9 mouse cellular contexts compared by ENCODE assay signal in genomic region chr4:122996618-122997381, GRCm38 (mm10). TPM values are rescaled to one million over a fixed set of nuclear protein-coding genes. Genes with fewer than 3 reads are reported as not detected.
DNase-seq lines count a peak whose midpoint lies in the region; ATAC-seq lines count a peak whose summit lies in the region.
"Had no signal": no experiment of that assay in that cellular context is flagged by ENCODE, and none has a peak within 500 bp of the region (broad histone marks: within the 10 kb centered on the region; RNA-seq: fewer than 3 reads in every experiment).

No protein-coding gene starts in this region.

- peak overlapping the region; percentile 84 for H3K4me3 ChIP-seq in embryonic facial prominence, embryonic 10.5 days
- peak overlapping the region; percentile 87 for H3K4me3 ChIP-seq in hindbrain, embryonic 13.5 days
- peak overlapping the region; percentile 63 for H3K4me3 ChIP-seq in liver, embryonic 16.5 days (ENCODE audit: low read depth, low read length)
- H3K4me3 ChIP-seq in neural tube, embryonic 12.5 days, result peak overlapping the region; percentile 88

- peaks cover 56% of the 10 kb centered on the region for H3K4me1 ChIP-seq in embryonic facial prominence, embryonic 10.5 days
- peaks cover 59% of the 10 kb centered on the region for H3K4me1 ChIP-seq in hindbrain, embryonic 13.5 days (replicated peaks)
- peaks cover 4% of the 10 kb centered on the region for H3K4me1 ChIP-seq in liver, embryonic 16.5 days (ENCODE audit: control insufficient read depth, low read depth, low read length)
- peaks cover 30% of the 10 kb centered on the region for H3K4me1 ChIP-seq in neural tube, embryonic 12.5 days

- H3K36me3 ChIP-seq in embryonic facial prominence, embryonic 10.5 days (replicated peaks), result peaks cover 22% of the 10 kb centered on the region
- H3K36me3 ChIP-seq in hindbrain, embryonic 13.5 days, result peaks cover 17% of the 10 kb centered on the region
- H3K36me3 ChIP-seq in liver, embryonic 16.5 days (ENCODE audit: control insufficient read depth, insufficient read depth), result no peaks in the 10 kb centered on the region
- peaks cover 17% of the 10 kb centered on the region for H3K36me3 ChIP-seq in neural tube, embryonic 12.5 days

- H3K4me2 ChIP-seq in hindbrain, embryonic 13.5 days, result peak overlapping the region; percentile 83
- H3K4me2 ChIP-seq in liver, embryonic 16.5 days (ENCODE audit: low read depth, low read length), result peak overlapping the region; percentile 73
- peak overlapping the region; percentile 80 for H3K4me2 ChIP-seq in neural tube, embryonic 12.5 days (replicated peaks)

- DNase-seq in cerebellum, postnatal 25 days, result peak; percentile 23 to 30
- DNase-seq in cerebellum, adult 9-10 months, result no peak
- peak; percentile 69 to 73 for DNase-seq in B cell, adult 2 months
- peak; percentile 71 for DNase-seq in embryonic facial prominence, embryonic 10.5 days (ENCODE audit: low spot score)
- no peak for DNase-seq in adipocyte (ENCODE audit: low spot score)

- peak overlapping the region; percentile 93 for H3K9ac ChIP-seq in hindbrain, embryonic 13.5 days
- peak overlapping the region; percentile 49 for H3K9ac ChIP-seq in liver, embryonic 16.5 days (ENCODE audit: low read depth, low read length)
- H3K9ac ChIP-seq in neural tube, embryonic 12.5 days, result peak overlapping the region; percentile 93

- no peaks in the 10 kb centered on the region for H3K9me3 ChIP-seq in embryonic facial prominence, embryonic 10.5 days
- no peaks in the 10 kb centered on the region for H3K9me3 ChIP-seq in hindbrain, embryonic 13.5 days
- H3K9me3 ChIP-seq in liver, embryonic 16.5 days (replicated peaks; ENCODE audit: control insufficient read depth, low read length), result no peaks in the 10 kb centered on the region
- no peaks in the 10 kb centered on the region for H3K9me3 ChIP-seq in neural tube, embryonic 12.5 days

- WGBS in embryonic facial prominence, embryonic 10.5 days, result under 1% methylated on average over 47 of the region's 47 CpGs
- WGBS in hindbrain, embryonic 13.5 days, result under 1% methylated on average over 47 of the region's 47 CpGs
- WGBS in liver, embryonic 16.5 days (ENCODE audit: insufficient replicate concordance), result under 1% methylated on average over 46 of the region's 47 CpGs
- under 1% methylated on average over 47 of the region's 47 CpGs for WGBS in neural tube, embryonic 12.5 days

- peak overlapping the region; percentile 95 for H3K27ac ChIP-seq in embryonic facial prominence, embryonic 10.5 days (replicated peaks)
- H3K27ac ChIP-seq in hindbrain, embryonic 13.5 days, result peak overlapping the region; percentile 94
- H3K27ac ChIP-seq in liver, embryonic 16.5 days (ENCODE audit: low read length), result no peak overlapping the region
- H3K27ac ChIP-seq in neural tube, embryonic 12.5 days, result peak overlapping the region; percentile 82; the same call in 1 of the 2 replicates
- H3K27ac ChIP-seq: macrophage had no signal

- H3K27me3 ChIP-seq in embryonic facial prominence, embryonic 10.5 days (replicated peaks; ENCODE audit: low read depth, poor library complexity, severe bottlenecking), result peaks cover 41% of the 10 kb centered on the region
- no peaks in the 10 kb centered on the region for H3K27me3 ChIP-seq in hindbrain, embryonic 13.5 days
- H3K27me3 ChIP-seq in liver, embryonic 16.5 days (ENCODE audit: control insufficient read depth, insufficient read depth, low read depth, low read length), result peaks cover 51% of the 10 kb centered on the region
- no peaks in the 10 kb centered on the region for H3K27me3 ChIP-seq in neural tube, embryonic 12.5 days (replicated peaks)

- peak; percentile 2; the same call in 1 of the 2 replicates for ATAC-seq in hindbrain, embryonic 13.5 days (ENCODE audit: low FRiP score)
- no peak; the same call in 1 of the 2 replicates for ATAC-seq in liver, embryonic 16.5 days (ENCODE audit: low read depth)
- peak; percentile 1; the same call in 1 of the 2 replicates for ATAC-seq in neural tube, embryonic 12.5 days (ENCODE audit: low FRiP score, low read depth)

RNA-seq across cellular contexts. Expression of gene Mycl, which starts 1.3 kb away (rescaled TPM):
- polyA plus RNA-seq in embryonic facial prominence, embryonic 10.5 days (2016; fragmentation: Nextera tagmentation; extraction: Ambion mirVana), result 33.6 and 43.0 TPM in 2 replicates
- 75.9 and 77.3 TPM in 2 replicates for polyA plus RNA-seq in hindbrain, embryonic 13.5 days (2015; fragmentation: Nextera tagmentation; extraction: Ambion mirVana)
- 0.65 and 0.92 TPM in 2 replicates for polyA plus RNA-seq in liver, embryonic 16.5 days (2015; fragmentation: Nextera tagmentation; extraction: Ambion mirVana)
- polyA plus RNA-seq in neural tube, embryonic 12.5 days (2016; fragmentation: Nextera tagmentation; extraction: Ambion mirVana), result 123 and 125 TPM in 2 replicates

RNA-seq across cellular contexts. Expression of gene Trit1, which starts 19.6 kb away (rescaled TPM):
- polyA plus RNA-seq in embryonic facial prominence, embryonic 10.5 days (2016; fragmentation: Nextera tagmentation; extraction: Ambion mirVana), result 19.0 and 21.6 TPM in 2 replicates
- 25.4 and 27.1 TPM in 2 replicates for polyA plus RNA-seq in hindbrain, embryonic 13.5 days (2015; fragmentation: Nextera tagmentation; extraction: Ambion mirVana)
- polyA plus RNA-seq in liver, embryonic 16.5 days (2015; fragmentation: Nextera tagmentation; extraction: Ambion mirVana), result 6.3 and 7.0 TPM in 2 replicates
- 26.6 and 29.7 TPM in 2 replicates for polyA plus RNA-seq in neural tube, embryonic 12.5 days (2016; fragmentation: Nextera tagmentation; extraction: Ambion mirVana)

RNA-seq across cellular contexts. Expression of gene Mfsd2a, which starts 35.8 kb away (rescaled TPM):
- 10.1 and 12.9 TPM in 2 replicates for polyA plus RNA-seq in embryonic facial prominence, embryonic 10.5 days (2016; fragmentation: Nextera tagmentation; extraction: Ambion mirVana)
- polyA plus RNA-seq in hindbrain, embryonic 13.5 days (2015; fragmentation: Nextera tagmentation; extraction: Ambion mirVana), result 29.6 and 36.7 TPM in 2 replicates
- polyA plus RNA-seq in liver, embryonic 16.5 days (2015; fragmentation: Nextera tagmentation; extraction: Ambion mirVana), result 0.08 TPM in 1 of 2 replicates, not detected in the other
- 21.4 and 22.0 TPM in 2 replicates for polyA plus RNA-seq in neural tube, embryonic 12.5 days (2016; fragmentation: Nextera tagmentation; extraction: Ambion mirVana)
- polyA plus RNA-seq: macrophage had no signal

Comparison
In these comparisons a context has a peak if more than half of its experiments do, and no peak if none do; other contexts are left out.
1. DNase-seq: peak in cerebellum, postnatal 25 days (2 of 2), B cell, adult 2 months (2 of 2) and embryonic facial prominence, embryonic 10.5 days (single experiment); none in cerebellum, adult 9-10 months (single experiment) and adipocyte (single experiment).
2. RNA of gene Mycl, which starts 1.3 kb away (polyA plus RNA-seq): 123 to 125 TPM in neural tube, embryonic 12.5 days, 75.9 to 77.3 TPM in hindbrain, embryonic 13.5 days and 33.6 to 43.0 TPM in embryonic facial prominence, embryonic 10.5 days; 0.65 to 0.92 TPM in liver, embryonic 16.5 days; every median in the first group is over 10 times any median in the second.
3. RNA of gene Mfsd2a, which starts 35.8 kb away (polyA plus RNA-seq): 29.6 to 36.7 TPM in hindbrain, embryonic 13.5 days, 21.4 to 22.0 TPM in neural tube, embryonic 12.5 days and 10.1 to 12.9 TPM in embryonic facial prominence, embryonic 10.5 days; 0.08 TPM in liver, embryonic 16.5 days; every median in the first group is over 10 times any median in the second.
4. Peak in every context shown above with its lines, with median percentiles within 50 percentile points of each other: H3K4me3 ChIP-seq, H3K4me2 ChIP-seq and H3K9ac ChIP-seq.